Mouse (Mus musculus): Measurements from ENCODE around the gene Fam162a. TPM values are rescaled to one million over a fixed set of nuclear protein-coding genes. Genes with fewer than 3 reads are reported as not detected.
"Not testable (repeated sequence)": the region's sequence is repeated elsewhere in the genome, so short reads cannot be mapped to it uniquely, and the experiment has no call there.

Gene Fam162a
- polyA plus RNA-seq, 1 experiment from 2014 or later = 223 TPM

- no peaks in the 10 kb centered on the region for H3K9me3 ChIP-seq (replicated peaks; ENCODE audit: control insufficient read depth, low read length)
- no peak overlapping the region for H3K4me3 ChIP-seq (ENCODE audit: low read depth, low read length)
- no peak overlapping the region for H3K4me2 ChIP-seq (ENCODE audit: low read depth, low read length)
- no peaks in the 10 kb centered on the region for H3K4me1 ChIP-seq (ENCODE audit: control insufficient read depth, low read depth, low read length)
- WGBS (ENCODE audit: insufficient replicate concordance) = 81% methylated on average over 6 of the region's 6 CpGs
- H3K27ac ChIP-seq (ENCODE audit: low read length) = no peak overlapping the region
- no peaks in the 10 kb centered on the region for H3K27me3 ChIP-seq (ENCODE audit: control insufficient read depth, insufficient read depth, low read depth, low read length)
- no peak for ATAC-seq (ENCODE audit: low read depth)
- peaks cover 32% of the 10 kb centered on the region for H3K36me3 ChIP-seq (ENCODE audit: control insufficient read depth, insufficient read depth)
- H3K9ac ChIP-seq (ENCODE audit: low read depth, low read length) = no peak overlapping the region
Measured at GRCm38 (mm10) chr16:36051491-36051890, 19.9 kb downstream of the Fam162a start.

GRCm38 (mm10) chr16:36047538-36047937 lies 23.9 kb downstream of the Fam162a start:
- Histone ChIP-seq H3K27me3 (ENCODE audit: control insufficient read depth, insufficient read depth, low read depth, low read length) (no peaks in the 10 kb centered on the region), H3K4me1 (ENCODE audit: control insufficient read depth, low read depth, low read length) (no peaks in the 10 kb centered on the region; the same call in 1 of the 2 replicates), H3K27ac (ENCODE audit: low read length) (no peak overlapping the region), H3K9ac (ENCODE audit: low read depth, low read length) (no peak overlapping the region), H3K9me3 (replicated peaks; ENCODE audit: control insufficient read depth, low read length) (no peaks in the 10 kb centered on the region), H3K4me2 (ENCODE audit: low read depth, low read length) (no peak overlapping the region), H3K36me3 (ENCODE audit: control insufficient read depth, insufficient read depth) (peaks cover 38% of the 10 kb centered on the region), H3K4me3 (ENCODE audit: low read depth, low read length) (no peak overlapping the region)
- WGBS (ENCODE audit: insufficient replicate concordance) = 82% methylated on average over 4 of the region's 4 CpGs
- no peak for ATAC-seq (ENCODE audit: low read depth)

- Histone ChIP-seq H3K27ac (ENCODE audit: low read length) (no peak overlapping the region), H3K9ac (ENCODE audit: low read depth, low read length) (no peak overlapping the region), H3K27me3 (ENCODE audit: control insufficient read depth, insufficient read depth, low read depth, low read length) (no peaks in the 10 kb centered on the region), H3K4me2 (ENCODE audit: low read depth, low read length) (no peak overlapping the region), H3K9me3 (replicated peaks; ENCODE audit: control insufficient read depth, low read length) (no peaks in the 10 kb centered on the region), H3K4me1 (ENCODE audit: control insufficient read depth, low read depth, low read length) (no peaks in the 10 kb centered on the region; the same call in none of the 2 replicates), H3K36me3 (ENCODE audit: control insufficient read depth, insufficient read depth) (peaks cover 24% of the 10 kb centered on the region), H3K4me3 (ENCODE audit: low read depth, low read length) (no peak overlapping the region)
- no peak for ATAC-seq (ENCODE audit: low read depth)
- 86% methylated on average over 4 of the region's 4 CpGs for WGBS (ENCODE audit: insufficient replicate concordance)
Measured at GRCm38 (mm10) chr16:36043964-36044363, 27.4 kb downstream of the Fam162a start.

GRCm38 (mm10) chr16:36043073-36043472 lies 28.3 kb downstream of the Fam162a start:
- ATAC-seq (ENCODE audit: low read depth) = no peak
- WGBS (ENCODE audit: insufficient replicate concordance) = 85% methylated on average over 10 of the region's 10 CpGs
- Histone ChIP-seq H3K27ac (ENCODE audit: low read length) (no peak overlapping the region), H3K4me2 (ENCODE audit: low read depth, low read length) (no peak overlapping the region), H3K27me3 (ENCODE audit: control insufficient read depth, insufficient read depth, low read depth, low read length) (no peaks in the 10 kb centered on the region), H3K4me1 (ENCODE audit: control insufficient read depth, low read depth, low read length) (no peaks in the 10 kb centered on the region; the same call in none of the 2 replicates), H3K9ac (ENCODE audit: low read depth, low read length) (no peak overlapping the region), H3K36me3 (ENCODE audit: control insufficient read depth, insufficient read depth) (peaks cover 15% of the 10 kb centered on the region), H3K4me3 (ENCODE audit: low read depth, low read length) (no peak overlapping the region), H3K9me3 (replicated peaks; ENCODE audit: control insufficient read depth, low read length) (no peaks in the 10 kb centered on the region)

GRCm38 (mm10) chr16:36041625-36042020 lies 29.8 kb downstream of the Fam162a start:
- Histone ChIP-seq H3K27me3 (ENCODE audit: control insufficient read depth, insufficient read depth, low read depth, low read length) (no peaks in the 10 kb centered on the region), H3K4me1 (ENCODE audit: control insufficient read depth, low read depth, low read length) (no peaks in the 10 kb centered on the region; the same call in none of the 2 replicates), H3K9ac (ENCODE audit: low read depth, low read length) (peak overlapping the region; percentile 81), H3K4me2 (ENCODE audit: low read depth, low read length) (peak overlapping the region; percentile 83), H3K36me3 (ENCODE audit: control insufficient read depth, insufficient read depth) (peaks cover 6% of the 10 kb centered on the region), H3K4me3 (ENCODE audit: low read depth, low read length) (peak overlapping the region; percentile 75), H3K9me3 (replicated peaks; ENCODE audit: control insufficient read depth, low read length) (no peaks in the 10 kb centered on the region), H3K27ac (ENCODE audit: low read length) (peak overlapping the region; percentile 81)
- WGBS (ENCODE audit: insufficient replicate concordance) = 17% methylated on average over 11 of the region's 11 CpGs
- no peak for ATAC-seq (ENCODE audit: low read depth)

GRCm38 (mm10) chr16:36040640-36041624 lies 30.5 kb downstream of the Fam162a start, which contains the start of gene Wdr5b:
Gene Wdr5b (plus strand): TSS chr16:36041190.
- Histone ChIP-seq H3K9me3 (replicated peaks; ENCODE audit: control insufficient read depth, low read length) (no peaks in the 10 kb centered on the region), H3K36me3 (ENCODE audit: control insufficient read depth, insufficient read depth) (peaks cover 2% of the 10 kb centered on the region), H3K4me2 (ENCODE audit: low read depth, low read length) (peak within 1 kb of the TSS; percentile 83), H3K4me3 (ENCODE audit: low read depth, low read length) (peak within 1 kb of the TSS; percentile 75), H3K27ac (ENCODE audit: low read length) (peak within 1 kb of the TSS; percentile 81), H3K27me3 (ENCODE audit: control insufficient read depth, insufficient read depth, low read depth, low read length) (no peaks in the 10 kb centered on the region), H3K4me1 (ENCODE audit: control insufficient read depth, low read depth, low read length) (no peaks in the 10 kb centered on the region; the same call in none of the 2 replicates), H3K9ac (ENCODE audit: low read depth, low read length) (peak within 1 kb of the TSS; percentile 81)
- 1% methylated on average over 39 of the region's 39 CpGs for WGBS (ENCODE audit: insufficient replicate concordance)
- ATAC-seq (ENCODE audit: low read depth) = peak; percentile 96

- peaks cover 28% of the 10 kb centered on the region for H3K36me3 ChIP-seq (ENCODE audit: control insufficient read depth, insufficient read depth)
- not testable (repeated sequence) for H3K4me1 ChIP-seq (ENCODE audit: control insufficient read depth, low read depth, low read length)
- 67% methylated on average over 1 of the region's 2 CpGs for WGBS (ENCODE audit: insufficient replicate concordance)
Measured at GRCm38 (mm10) chr16:36028120-36028519, 43.3 kb downstream of the Fam162a start.

GRCm38 (mm10) chr16:36016335-36016734 lies 55.1 kb downstream of the Fam162a start:
- no peak overlapping the region for H3K9ac ChIP-seq (ENCODE audit: low read depth, low read length)
- H3K4me2 ChIP-seq (ENCODE audit: low read depth, low read length) = no peak overlapping the region
- peaks cover 4% of the 10 kb centered on the region for H3K36me3 ChIP-seq (ENCODE audit: control insufficient read depth, insufficient read depth)
- no peak overlapping the region for H3K27ac ChIP-seq (ENCODE audit: low read length)
- no peaks in the 10 kb centered on the region for H3K27me3 ChIP-seq (ENCODE audit: control insufficient read depth, insufficient read depth, low read depth, low read length)
- H3K4me3 ChIP-seq (ENCODE audit: low read depth, low read length) = no peak overlapping the region
- H3K4me1 ChIP-seq (ENCODE audit: control insufficient read depth, low read depth, low read length) = no peaks in the 10 kb centered on the region
- no peak for ATAC-seq (ENCODE audit: low read depth)
- no peaks in the 10 kb centered on the region for H3K9me3 ChIP-seq (replicated peaks; ENCODE audit: control insufficient read depth, low read length)
- WGBS (ENCODE audit: insufficient replicate concordance) = 82% methylated on average over 1 of the region's 1 CpGs

More at GRCm38 (mm10) chr16:36028120-36028519, 43.3 kb downstream of the Fam162a start:
- H3K27ac ChIP-seq (ENCODE audit: low read length); H3K9me3 ChIP-seq (replicated peaks; ENCODE audit: control insufficient read depth, low read length); H3K4me2 ChIP-seq (ENCODE audit: low read depth, low read length); H3K27me3 ChIP-seq (ENCODE audit: control insufficient read depth, insufficient read depth, low read depth, low read length); H3K9ac ChIP-seq (ENCODE audit: low read depth, low read length); H3K4me3 ChIP-seq (ENCODE audit: low read depth, low read length); ATAC-seq (ENCODE audit: low read depth): not testable (repeated sequence)

- Histone ChIP-seq H3K36me3 (ENCODE audit: control insufficient read depth, insufficient read depth) (no peaks in the 10 kb centered on the region; the same call in 1 of the 2 replicates), H3K9ac (ENCODE audit: low read depth, low read length) (no peak overlapping the region), H3K4me1 (ENCODE audit: control insufficient read depth, low read depth, low read length) (no peaks in the 10 kb centered on the region), H3K4me2 (ENCODE audit: low read depth, low read length) (no peak overlapping the region), H3K4me3 (ENCODE audit: low read depth, low read length) (no peak overlapping the region), H3K27me3 (ENCODE audit: control insufficient read depth, insufficient read depth, low read depth, low read length) (no peaks in the 10 kb centered on the region), H3K9me3 (replicated peaks; ENCODE audit: control insufficient read depth, low read length) (no peaks in the 10 kb centered on the region), H3K27ac (ENCODE audit: low read length) (no peak overlapping the region)
- no peak for ATAC-seq (ENCODE audit: low read depth)
- WGBS (ENCODE audit: insufficient replicate concordance) = 86% methylated on average over 3 of the region's 3 CpGs
Measured at GRCm38 (mm10) chr16:36008396-36008795, 63.0 kb downstream of the Fam162a start.
